Mouse (Mus musculus) forelimb bud, embryonic 11.5 days (tissue): Measurements from ENCODE around the gene Tmem238l.

ENCODE experiments used
- DNase-seq: peaks from one replicate; pipeline ENCODE4 v3.0.0-alpha.2; 2012; ENCODE audit warnings: low read depth, low spot score

Tmem238l gene

GRCm38 (mm10) chr11:66975606-66976330, 19.3 kb downstream of the Tmem238l start:
- DNase-seq: no peak

- no peak for DNase-seq
These were observed 25.1 kb downstream of the Tmem238l start for GRCm38 (mm10) chr11:66981336-66982115.

- DNase-seq: peak; percentile 46
These were observed 26.4 kb downstream of the Tmem238l start for GRCm38 (mm10) chr11:66982794-66983193.

- peak; percentile 27 for DNase-seq
These were observed 27.2 kb downstream of the Tmem238l start for GRCm38 (mm10) chr11:66983422-66984164.

- DNase-seq: peak; percentile 79
These were observed 28.0 kb downstream of the Tmem238l start for GRCm38 (mm10) chr11:66984165-66985135.

GRCm38 (mm10) chr11:66985136-66985702, 28.8 kb downstream of the Tmem238l start:
- no peak for DNase-seq

- DNase-seq: no peak
These were observed 35.7 kb downstream of the Tmem238l start for GRCm38 (mm10) chr11:66992150-66992549.

GRCm38 (mm10) chr11:66993674-66994073, 37.2 kb downstream of the Tmem238l start:
- DNase-seq: no peak

GRCm38 (mm10) chr11:66996446-66996845, 40.0 kb downstream of the Tmem238l start:
- no peak for DNase-seq

- no peak for DNase-seq
These were observed 42.3 kb downstream of the Tmem238l start for GRCm38 (mm10) chr11:66998467-66999403.

- DNase-seq: no peak
These were observed 44.2 kb downstream of the Tmem238l start for GRCm38 (mm10) chr11:67000671-67001070.

- DNase-seq: no peak
These were observed 45.3 kb downstream of the Tmem238l start for GRCm38 (mm10) chr11:67001717-67002116.

GRCm38 (mm10) chr11:67002911-67003310, 46.5 kb downstream of the Tmem238l start:
- DNase-seq: no peak

GRCm38 (mm10) chr11:67007961-67008360, 51.5 kb downstream of the Tmem238l start:
- DNase-seq: no peak

- no peak for DNase-seq
These were observed 52.1 kb downstream of the Tmem238l start for GRCm38 (mm10) chr11:67008528-67008927.

- DNase-seq: no peak
These were observed 54.0 kb downstream of the Tmem238l start for GRCm38 (mm10) chr11:67010430-67010829.

GRCm38 (mm10) chr11:67011635-67012034, 55.2 kb downstream of the Tmem238l start:
- DNase-seq: no peak
